Mouse (Mus musculus) CH12.LX (cell line): ENCODE measurements around the gene Sost.

Source experiments
- CTCF ChIP-seq, 2 experiments: IDR thresholded peaks in 1 of 2; conservative IDR thresholded peaks in 1 of 2; 2 replicates each; pipeline ENCODE4 v1.5.1; 2011 to 2012; ENCODE audit warnings: low read depth in 2 of 2, low read length in 2 of 2, improper control_type of control experiment in 1 of 2, inconsistent platforms in 1 of 2, mild to moderate bottlenecking in 1 of 2, moderate library complexity in 1 of 2
- EP300 ChIP-seq: IDR thresholded peaks from 2 replicates; pipeline ENCODE4 v1.6.1; 2011; ENCODE audit warnings: low read length, improper control_type of control experiment
- HCFC1 ChIP-seq: IDR thresholded peaks from 2 replicates; pipeline ENCODE4 v1.6.1; 2012; ENCODE audit warnings: low read depth, mild to moderate bottlenecking, inconsistent platforms, low read length, improper control_type of control experiment
- KAT2A ChIP-seq: IDR thresholded peaks from 2 replicates; pipeline ENCODE4 v1.6.1; 2012; ENCODE audit warnings: low read length, improper control_type of control experiment, inconsistent platforms; ENCODE audit not compliant: insufficient replicate concordance
- MAFK ChIP-seq: IDR thresholded peaks from 2 replicates; pipeline ENCODE4 v1.6.1; 2011; ENCODE audit warnings: low read length, improper control_type of control experiment; ENCODE audit not compliant: insufficient replicate concordance
- NELFE ChIP-seq: IDR thresholded peaks from 2 replicates; pipeline ENCODE4 v1.6.1; 2011; ENCODE audit warnings: low read depth, low read length, improper control_type of control experiment
- POLR2A ChIP-seq: IDR thresholded peaks from 2 replicates; pipeline ENCODE4 v1.6.1; 2011; ENCODE audit warnings: low read depth, mild to moderate bottlenecking, improper control_type of control experiment, low read length
- POLR2AphosphoS2 ChIP-seq: IDR thresholded peaks from 2 replicates; pipeline ENCODE4 v1.6.1; 2011; ENCODE audit warnings: low read depth, low read length, improper control_type of control experiment
- RCOR1 ChIP-seq: conservative IDR thresholded peaks from 2 replicates; pipeline ENCODE4 v1.6.1; 2012; ENCODE audit warnings: low read depth, mild to moderate bottlenecking, inconsistent platforms, low read length, improper control_type of control experiment
- USF1 ChIP-seq: IDR thresholded peaks from 2 replicates; pipeline ENCODE4 v1.6.1; 2014; ENCODE audit warnings: low read depth, mild to moderate bottlenecking, inconsistent platforms, low read length, improper control_type of control experiment

- TF ChIP-seq CTCF (conservative IDR thresholded peaks at IDR 0.05 in 1 of 2, IDR thresholded peaks at IDR 0.05 in 1 of 2; ENCODE audit: low read depth in 2 of 2, low read length in 2 of 2), result no peak
- TF ChIP-seq EP300, result no peak
- TF ChIP-seq USF1, result no peak
- TF ChIP-seq POLR2AphosphoS2, result no peak
- TF ChIP-seq POLR2A, result no peak
- no peak for TF ChIP-seq MAFK
- no peak for TF ChIP-seq RCOR1
- TF ChIP-seq KAT2A, result no peak
- TF ChIP-seq HCFC1, result no peak
- TF ChIP-seq NELFE, result no peak
These were observed 1.3 kb downstream of the Sost start for GRCm38 (mm10) chr11:101965553-101965952.
